Mouse (Mus musculus): Measurements from ENCODE around the gene Srp9.

DNA sequence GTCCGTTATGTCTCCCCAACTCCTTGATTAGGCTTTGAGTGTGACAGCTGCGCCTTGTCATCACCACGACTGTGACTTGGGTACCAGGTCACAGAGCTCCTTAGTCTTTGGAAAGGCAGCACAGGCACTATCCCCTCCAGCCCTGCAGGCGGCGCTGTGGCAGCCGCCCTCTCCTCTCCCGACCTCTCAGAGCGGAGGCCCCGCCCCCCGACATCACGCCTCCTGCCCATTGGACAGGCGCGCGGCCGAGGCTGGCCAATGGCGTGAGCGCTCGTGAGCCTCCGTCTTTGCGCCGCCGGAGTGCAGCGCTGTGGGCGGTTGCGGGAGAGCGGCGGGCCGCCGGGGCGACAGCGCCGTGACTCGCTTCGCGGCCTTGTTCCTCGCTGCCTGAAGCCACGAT, at the start of gene Srp9:
- no peak for TF ChIP-seq GATA1 (IDR thresholded peaks at IDR 0.05; ENCODE audit: borderline replicate concordance, low read length)
- no peak for TF ChIP-seq FLI1 (IDR thresholded peaks at IDR 0.05; ENCODE audit: low read length)
